Mouse (Mus musculus) spleen, postnatal 36 days (tissue): ENCODE measurements around the gene Mios.

Source experiments
- DNase-seq, 2 experiments: peaks; one replicate each; pipeline ENCODE4 v3.0.0; 2022; ENCODE audit warnings: low spot score in 2 of 2, mixed read lengths in 1 of 2

The Mios gene

GRCm38 (mm10) chr6:8209047-8209865 is at the start of gene Mios:
Gene Mios (plus strand): TSS chr6:8209222.
- DNase-seq: peak; percentile 85

DNA sequence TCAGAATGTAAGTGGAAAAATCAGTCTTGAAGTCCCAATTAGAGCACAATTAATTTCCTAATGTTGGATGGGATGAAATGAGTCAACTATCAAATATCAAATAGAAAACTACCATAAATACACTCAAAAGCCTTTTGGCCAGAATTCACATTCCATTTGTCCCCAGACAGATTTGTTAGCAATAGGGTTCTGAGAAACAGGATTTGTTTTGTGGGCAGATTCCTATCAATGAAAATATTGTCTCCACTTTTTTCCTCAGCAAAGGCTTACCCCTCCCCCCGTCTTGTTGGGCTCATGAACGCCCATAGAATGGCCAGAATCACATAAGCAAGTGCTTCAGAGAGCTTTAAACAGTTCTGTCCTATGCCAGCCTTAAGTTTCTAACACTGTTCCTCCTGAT is 49.0 kb upstream of the Mios start:
- DNase-seq: no peak

DNA sequence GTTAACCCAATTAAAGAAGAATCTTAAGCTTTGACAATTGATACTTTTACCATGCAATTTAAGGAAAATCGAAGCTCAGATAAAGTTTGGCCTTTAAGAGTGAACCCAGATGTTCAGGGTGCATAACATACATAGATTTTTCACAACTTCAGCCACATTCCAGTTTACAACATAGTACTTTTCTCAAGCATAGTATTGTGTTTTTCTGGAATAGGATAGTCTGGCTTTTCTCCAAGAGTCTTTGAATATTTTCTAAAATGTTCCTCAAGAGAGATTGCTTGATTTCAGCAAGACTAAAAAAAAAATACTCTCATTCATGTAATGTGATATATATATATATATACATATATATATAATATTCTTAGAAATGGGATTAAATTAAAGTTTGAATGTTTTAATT is 44.3 kb upstream of the Mios start:
- no peak for DNase-seq

- no peak for DNase-seq
These were observed 36.9 kb upstream of the Mios start for GRCm38 (mm10) chr6:8172101-8172500.

DNA sequence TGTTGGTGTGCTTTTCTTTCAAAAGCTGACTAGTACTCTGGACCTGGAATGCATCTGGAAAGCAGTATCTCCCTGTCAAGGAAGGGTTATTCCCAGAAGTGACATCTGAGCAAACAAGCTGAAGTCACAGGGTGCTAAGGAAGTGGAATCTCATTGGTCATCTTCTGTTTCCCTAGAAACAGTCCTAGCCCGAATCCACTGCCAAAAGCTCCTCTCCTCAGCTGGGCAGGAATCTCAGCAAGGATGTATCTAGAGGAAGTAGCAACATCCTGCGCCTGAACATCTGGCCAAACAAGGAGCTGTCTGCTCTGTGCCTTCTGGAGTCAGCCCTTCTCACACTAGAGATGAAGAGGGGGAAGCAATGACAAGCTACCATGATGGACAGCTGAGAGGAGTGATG is 35.0 kb upstream of the Mios start:
- DNase-seq: no peak

DNA sequence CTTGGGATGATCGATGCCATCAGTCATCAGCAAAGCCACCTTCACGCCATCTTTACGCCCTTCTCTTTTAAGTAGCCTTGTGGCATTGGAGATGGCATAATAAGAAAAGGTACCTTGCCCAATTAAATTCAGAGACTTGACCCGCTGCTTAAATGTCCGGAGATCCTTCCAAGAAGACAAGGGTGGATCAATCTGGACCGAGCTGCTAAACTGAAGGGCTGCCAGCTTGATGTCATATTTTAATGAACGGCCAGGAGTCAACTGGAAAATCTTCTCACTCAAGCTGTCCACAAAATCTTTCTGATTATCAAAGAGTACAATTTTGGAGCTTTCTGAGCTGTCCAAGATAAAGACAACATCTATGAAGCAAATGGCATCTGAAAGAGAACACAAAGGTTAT is 33.7 kb upstream of the Mios start:
- DNase-seq: no peak

GRCm38 (mm10) chr6:8176116-8176515 is 32.9 kb upstream of the Mios start:
- DNase-seq: no peak

GRCm38 (mm10) chr6:8178397-8178941 is 30.6 kb upstream of the Mios start:
- DNase-seq: no peak

DNA sequence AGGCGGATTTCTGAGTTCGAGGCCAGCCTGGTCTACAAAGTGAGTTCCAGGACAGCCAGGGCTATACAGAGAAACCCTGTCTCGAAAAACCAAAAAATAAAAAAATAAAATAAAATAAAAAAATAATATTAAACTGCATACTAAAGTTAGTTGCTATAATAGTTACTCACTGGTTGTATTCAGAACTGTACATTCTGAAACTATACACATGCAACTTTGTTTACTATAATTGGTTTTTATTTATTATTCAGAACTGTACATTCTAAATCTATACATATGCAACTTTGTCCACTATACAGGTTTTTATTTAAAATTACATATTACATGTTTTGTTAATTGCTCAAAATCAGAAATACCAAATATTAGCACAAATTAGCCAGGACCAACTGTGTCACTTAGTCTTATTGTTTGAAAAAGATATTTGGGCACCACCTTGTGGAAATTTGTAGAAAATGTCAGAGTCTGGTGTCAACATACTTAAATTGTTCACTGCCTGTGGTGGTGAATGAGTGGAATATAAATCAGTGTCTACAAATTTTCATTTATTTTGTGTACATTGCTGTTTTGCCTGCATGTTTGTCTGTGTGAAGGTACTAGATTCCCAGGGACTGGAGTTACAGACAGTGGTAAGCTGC is 20.3 kb upstream of the Mios start:
- no peak for DNase-seq

- DNase-seq: no peak
These were observed 19.1 kb upstream of the Mios start for GRCm38 (mm10) chr6:8189917-8190316.

DNA sequence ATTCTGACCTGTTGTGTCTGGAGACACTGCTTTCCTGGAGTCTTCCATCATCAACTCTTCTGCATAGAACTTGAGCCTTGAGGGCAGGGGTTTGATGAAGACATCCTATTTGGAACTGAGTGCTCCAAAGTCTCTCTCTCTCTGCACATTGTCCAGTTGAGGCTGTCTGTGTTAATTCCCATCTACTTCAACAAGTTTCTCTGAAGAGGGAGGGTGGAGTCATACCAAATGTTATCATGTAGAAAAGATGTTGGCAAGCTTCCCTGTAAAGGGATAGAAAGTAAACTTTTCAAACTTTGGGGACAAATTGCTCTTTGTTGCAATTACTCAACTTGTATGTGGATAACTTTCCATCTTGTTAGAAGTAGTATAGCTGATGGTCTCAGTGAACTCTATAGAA is 16.5 kb upstream of the Mios start, which contains the start of gene Col28a1:
Gene Col28a1 (minus strand): TSS at position 101 of the 400 bp plus-strand sequence.
- DNase-seq: no peak

DNA sequence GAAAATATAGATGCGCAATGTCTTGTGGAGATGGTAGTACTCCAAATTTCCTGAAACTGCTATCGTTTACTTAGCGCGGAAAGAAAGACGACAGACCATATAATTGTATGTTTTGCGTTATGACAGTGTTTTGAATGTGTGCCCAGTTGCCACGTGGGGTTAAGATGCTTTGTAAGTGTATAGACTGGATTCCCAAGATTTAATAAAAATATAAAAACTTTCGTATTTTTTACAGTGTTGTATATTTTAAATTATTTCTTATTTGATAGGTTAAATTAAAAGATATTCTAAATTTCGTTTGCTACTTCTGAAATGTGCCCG is 804 bp downstream of the Mios start:
- no peak for DNase-seq

DNA sequence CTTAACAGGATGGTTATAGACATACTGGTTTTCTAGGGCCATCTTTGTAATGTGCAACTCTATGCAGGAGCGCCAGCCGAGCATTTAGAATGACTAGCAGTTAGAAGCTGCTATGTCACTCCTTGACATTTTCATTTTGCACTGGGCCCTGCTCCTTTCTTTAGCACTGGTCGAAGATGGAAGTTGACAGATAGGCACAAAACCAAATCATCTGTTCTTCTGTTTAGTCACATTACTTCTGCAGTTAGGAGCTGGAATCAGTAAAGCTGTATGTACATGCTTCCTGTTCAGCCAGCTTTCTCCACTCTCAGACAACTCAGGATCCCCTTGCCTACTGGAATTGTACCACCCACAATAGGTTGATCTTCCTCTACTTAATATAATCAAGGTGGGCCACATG is 1.6 kb downstream of the Mios start:
- DNase-seq: no peak

GRCm38 (mm10) chr6:8227035-8227434 is 18.0 kb downstream of the Mios start:
- DNase-seq: no peak

- no peak for DNase-seq
These were observed 19.6 kb downstream of the Mios start for GRCm38 (mm10) chr6:8228596-8228995.

GRCm38 (mm10) chr6:8258316-8258715 is 49.3 kb downstream of the Mios start:
- no peak for DNase-seq

- peak; percentile 97 to 98 for DNase-seq
These were observed 50.1 kb downstream of the Mios start, which contains the start of the genes Rpa3, Umad1 and Gm45062 for GRCm38 (mm10) chr6:8259004-8259666. Gene Rpa3 (minus strand): TSS chr6:8259173. Gene Umad1 (plus strand): TSS chr6:8259288. Gene Gm45062 (plus strand): TSS chr6:8259450.

GRCm38 (mm10) chr6:8259667-8260044 is 50.6 kb downstream of the Mios start:
- no peak for DNase-seq

GRCm38 (mm10) chr6:8271047-8271446 is 62.0 kb downstream of the Mios start:
- no peak for DNase-seq

- DNase-seq: peak; percentile 14 to 46
These were observed 65.5 kb downstream of the Mios start for GRCm38 (mm10) chr6:8274387-8275054.

- DNase-seq: peak; percentile 74 to 79
These were observed 66.1 kb downstream of the Mios start for GRCm38 (mm10) chr6:8275098-8275497.

GRCm38 (mm10) chr6:8276431-8276830 is 67.4 kb downstream of the Mios start:
- no peak for DNase-seq
